Mouse (Mus musculus) neural tube, postnatal 0 days (tissue): ENCODE measurements around the gene Cypt14. TPM values are rescaled to one million over a fixed set of nuclear protein-coding genes. Genes with fewer than 3 reads are reported as not detected.

Experiments
- polyA plus RNA-seq: library from polyadenylated mRNA; unstranded; fragments of >200 nt; fragmentation: Nextera tagmentation; extraction: Ambion mirVana; gene quantifications from 2 replicates; pipeline ENCODE4 v1.2.1, GENCODE M21; 2015

Gene Cypt14
- not detected in 2 replicates for polyA plus RNA-seq

GRCm38 (mm10) chrX:39863504-39863903 is at the start of gene Cypt14:
Gene Cypt14 (minus strand): TSS chrX:39863604.

